Mouse (Mus musculus): ENCODE data around the gene Fads3. TPM values are rescaled to one million over a fixed set of nuclear protein-coding genes. Genes with fewer than 3 reads are reported as not detected.

Gene Fads3
- total and polyA plus RNA-seq, 2 experiments from 2014 or later: 23.3 to 106 TPM

GRCm38 (mm10) chr19:10039615-10040014, 1.8 kb upstream of the Fads3 start:
- Histone ChIP-seq H3K9ac (replicated peaks; ENCODE audit: low read depth, low read length) (no peak overlapping the region), H3K4me1 (ENCODE audit: control insufficient read depth, insufficient read depth) (peaks cover 53% of the 10 kb centered on the region), H3K4me2 (ENCODE audit: low read depth, low read length) (no peak overlapping the region), H3K9me3 (replicated peaks; ENCODE audit: control insufficient read depth, low read length) (no peaks in the 10 kb centered on the region), H3K27me3 (ENCODE audit: control insufficient read depth, insufficient read depth, low read length) (no peaks in the 10 kb centered on the region), H3K36me3 (replicated peaks; ENCODE audit: control insufficient read depth, insufficient read depth, low read length) (no peaks in the 10 kb centered on the region), H3K27ac (ENCODE audit: low read depth) (peak overlapping the region; percentile 88), H3K4me3 (ENCODE audit: low read depth, low read length) (no peak overlapping the region)
- 63% methylated on average over 2 of the region's 2 CpGs for WGBS
- TF ChIP-seq CTCF (IDR thresholded peaks at IDR 0.05; ENCODE audit: low read depth): peak; percentile 54
- no peak for TF ChIP-seq EP300 (IDR thresholded peaks at IDR 0.05; ENCODE audit: low read depth)
- DNase-seq (ENCODE audit: low spot score): no peak
- no peak for ATAC-seq (ENCODE audit: insufficient read depth, low read depth)

GRCm38 (mm10) chr19:10040866-10041387, 442 bp upstream of the Fads3 start:
- ATAC-seq (ENCODE audit: insufficient read depth, low read depth) (no peak), DNase-seq (ENCODE audit: low spot score) (no peak)
- Histone ChIP-seq H3K9me3 (replicated peaks; ENCODE audit: control insufficient read depth, low read length) (no peaks in the 10 kb centered on the region), H3K4me2 (ENCODE audit: low read depth, low read length) (peak overlapping the region; percentile 93), H3K4me3 (ENCODE audit: low read depth, low read length) (peak overlapping the region; percentile 71), H3K36me3 (replicated peaks; ENCODE audit: control insufficient read depth, insufficient read depth, low read length) (no peaks in the 10 kb centered on the region), H3K9ac (replicated peaks; ENCODE audit: low read depth, low read length) (peak overlapping the region; percentile 66; the same call in 1 of the 2 replicates), H3K27ac (ENCODE audit: low read depth) (peak overlapping the region; percentile 94), H3K4me1 (ENCODE audit: control insufficient read depth, insufficient read depth) (peaks cover 55% of the 10 kb centered on the region), H3K27me3 (ENCODE audit: control insufficient read depth, insufficient read depth, low read length) (no peaks in the 10 kb centered on the region)
- WGBS: 13% methylated on average over 20 of the region's 20 CpGs
- no peak for TF ChIP-seq EP300 (IDR thresholded peaks at IDR 0.05; ENCODE audit: low read depth)
- TF ChIP-seq CTCF (IDR thresholded peaks at IDR 0.05; ENCODE audit: low read depth): no peak

GRCm38 (mm10) chr19:10042232-10042631, 863 bp downstream of the Fads3 start:
- no peaks in the 10 kb centered on the region for H3K36me3 ChIP-seq (replicated peaks; ENCODE audit: control insufficient read depth, insufficient read depth, low read length)
- peak overlapping the region; percentile 66 for H3K9ac ChIP-seq (replicated peaks; ENCODE audit: low read depth, low read length)
- H3K4me1 ChIP-seq (ENCODE audit: control insufficient read depth, insufficient read depth): peaks cover 68% of the 10 kb centered on the region
- H3K27ac ChIP-seq (ENCODE audit: low read depth): peak overlapping the region; percentile 94
- H3K27me3 ChIP-seq (ENCODE audit: control insufficient read depth, insufficient read depth, low read length): no peaks in the 10 kb centered on the region
- peak overlapping the region; percentile 71 for H3K4me3 ChIP-seq (ENCODE audit: low read depth, low read length)
- TF ChIP-seq CTCF (IDR thresholded peaks at IDR 0.05; ENCODE audit: low read depth) (no peak), EP300 (IDR thresholded peaks at IDR 0.05; ENCODE audit: low read depth) (no peak)
- H3K9me3 ChIP-seq (replicated peaks; ENCODE audit: control insufficient read depth, low read length): no peaks in the 10 kb centered on the region
- 10% methylated on average over 6 of the region's 6 CpGs for WGBS
- peak overlapping the region; percentile 93 for H3K4me2 ChIP-seq (ENCODE audit: low read depth, low read length)
- ATAC-seq (ENCODE audit: insufficient read depth, low read depth): peak; percentile 16; the same call in 1 of the 2 replicates
- no peak for DNase-seq (ENCODE audit: low spot score)

- DNase-seq (ENCODE audit: low spot score) (no peak), ATAC-seq (ENCODE audit: insufficient read depth, low read depth) (no peak; the same call in 1 of the 2 replicates)
- no peak for TF ChIP-seq EP300 (IDR thresholded peaks at IDR 0.05; ENCODE audit: low read depth)
- no peak for TF ChIP-seq CTCF (IDR thresholded peaks at IDR 0.05; ENCODE audit: low read depth)
- no peaks in the 10 kb centered on the region for H3K27me3 ChIP-seq (ENCODE audit: control insufficient read depth, insufficient read depth, low read length)
- H3K36me3 ChIP-seq (replicated peaks; ENCODE audit: control insufficient read depth, insufficient read depth, low read length): no peaks in the 10 kb centered on the region
- 0 out of 2 replicates have a peak overlapping the region, but pooled peaks have one; percentile 66 for H3K9ac ChIP-seq (replicated peaks; ENCODE audit: low read depth, low read length)
- H3K4me3 ChIP-seq (ENCODE audit: low read depth, low read length): peak overlapping the region; percentile 71
- WGBS: 17% methylated on average over 4 of the region's 4 CpGs
- peak overlapping the region; percentile 93 for H3K4me2 ChIP-seq (ENCODE audit: low read depth, low read length)
- H3K4me1 ChIP-seq (ENCODE audit: control insufficient read depth, insufficient read depth): peaks cover 65% of the 10 kb centered on the region
- H3K27ac ChIP-seq (ENCODE audit: low read depth): peak overlapping the region; percentile 94
- no peaks in the 10 kb centered on the region for H3K9me3 ChIP-seq (replicated peaks; ENCODE audit: control insufficient read depth, low read length)
Observed at GRCm38 (mm10) chr19:10042816-10043215, 1.4 kb downstream of the Fads3 start.

- Histone ChIP-seq H3K36me3 (replicated peaks; ENCODE audit: control insufficient read depth, insufficient read depth, low read length) (no peaks in the 10 kb centered on the region), H3K9ac (replicated peaks; ENCODE audit: low read depth, low read length) (no peak overlapping the region), H3K4me3 (ENCODE audit: low read depth, low read length) (peak overlapping the region; percentile 14; the same call in 1 of the 2 replicates)
Observed at GRCm38 (mm10) chr19:10043643-10044042, 2.3 kb downstream of the Fads3 start.

GRCm38 (mm10) chr19:10045707-10046106, 4.3 kb downstream of the Fads3 start:
- Histone ChIP-seq H3K4me2 (ENCODE audit: low read depth, low read length) (no peak overlapping the region), H3K9ac (replicated peaks; ENCODE audit: low read depth, low read length) (no peak overlapping the region), H3K4me1 (ENCODE audit: control insufficient read depth, insufficient read depth) (peaks cover 53% of the 10 kb centered on the region), H3K27me3 (ENCODE audit: control insufficient read depth, insufficient read depth, low read length) (no peaks in the 10 kb centered on the region), H3K36me3 (replicated peaks; ENCODE audit: control insufficient read depth, insufficient read depth, low read length) (no peaks in the 10 kb centered on the region), H3K9me3 (replicated peaks; ENCODE audit: control insufficient read depth, low read length) (no peaks in the 10 kb centered on the region), H3K4me3 (ENCODE audit: low read depth, low read length) (no peak overlapping the region), H3K27ac (ENCODE audit: low read depth) (peak overlapping the region; percentile 67; the same call in 1 of the 2 replicates)
- DNase-seq (ENCODE audit: low spot score): no peak
- WGBS: 41% methylated on average over 2 of the region's 2 CpGs
- no peak for ATAC-seq (ENCODE audit: insufficient read depth, low read depth)
- TF ChIP-seq EP300 (IDR thresholded peaks at IDR 0.05; ENCODE audit: low read depth): no peak
- TF ChIP-seq CTCF (IDR thresholded peaks at IDR 0.05; ENCODE audit: low read depth): no peak

More at GRCm38 (mm10) chr19:10043643-10044042, 2.3 kb downstream of the Fads3 start:
- H3K27ac ChIP-seq (ENCODE audit: low read depth): peak overlapping the region; percentile 94
- H3K4me1 ChIP-seq (ENCODE audit: control insufficient read depth, insufficient read depth): peaks cover 57% of the 10 kb centered on the region
- peak; percentile 84 for DNase-seq (ENCODE audit: low spot score)
- no peaks in the 10 kb centered on the region for H3K27me3 ChIP-seq (ENCODE audit: control insufficient read depth, insufficient read depth, low read length)
- TF ChIP-seq EP300 (IDR thresholded peaks at IDR 0.05; ENCODE audit: low read depth): peak; percentile 51; the same call in 1 of the 2 replicates
- TF ChIP-seq CTCF (IDR thresholded peaks at IDR 0.05; ENCODE audit: low read depth): peak; percentile 20; the same call in 1 of the 2 replicates
- peak; percentile 64 for ATAC-seq (ENCODE audit: insufficient read depth, low read depth)
- no peaks in the 10 kb centered on the region for H3K9me3 ChIP-seq (replicated peaks; ENCODE audit: control insufficient read depth, low read length)
- H3K4me2 ChIP-seq (ENCODE audit: low read depth, low read length): peak overlapping the region; percentile 93

Measured in heart, postnatal 0 days (tissue).